Comparison of ENCODE assay signal across 11 mouse cellular contexts in genomic region chr12:100122921-100123381, GRCm38 (mm10). TPM values are rescaled to one million over a fixed set of nuclear protein-coding genes. Genes with fewer than 3 reads are reported as not detected.
DNase-seq lines count a peak whose midpoint lies in the region; TF ChIP-seq lines count a peak whose summit lies in the region.
"Had no signal": no experiment of that assay in that cellular context is flagged by ENCODE, and none has a peak within 500 bp of the region (broad histone marks: within the 10 kb centered on the region; RNA-seq: fewer than 3 reads in every experiment).

No protein-coding gene starts in this region.

- WGBS in hindbrain, embryonic 10.5 days: 90% methylated on average over 7 of the region's 7 CpGs

- intact Hi-C loops in left cerebral cortex, postnatal 36 days (cut with DNase I): no loop called here

- H3K9me3 ChIP-seq in hindbrain, embryonic 10.5 days: no peaks in the 10 kb centered on the region
- H3K9me3 ChIP-seq: limb, embryonic 13.5 days had no signal

- H3K36me3 ChIP-seq in myocyte (ENCODE audit: control insufficient read depth, insufficient read depth): peaks cover 58% of the 10 kb centered on the region
- H3K36me3 ChIP-seq in hindbrain, embryonic 10.5 days: peaks cover 98% of the 10 kb centered on the region

- no peak overlapping the region for H3K4me3 ChIP-seq in myocyte
- H3K4me3 ChIP-seq in hindbrain, embryonic 10.5 days: no peak overlapping the region
- H3K4me3 ChIP-seq: limb, embryonic 13.5 days had no signal

- H3K4me1 ChIP-seq in hindbrain, embryonic 10.5 days (replicated peaks): no peaks in the 10 kb centered on the region

- no peak overlapping the region for H3K27ac ChIP-seq in hindbrain, embryonic 10.5 days
- H3K27ac ChIP-seq: limb, embryonic 13.5 days had no signal

- TF ChIP-seq POLR2A in myocyte (IDR thresholded peaks at IDR 0.05; ENCODE audit: insufficient read length, low read depth): no peak

- H3K27me3 ChIP-seq in myocyte (ENCODE audit: control insufficient read depth, insufficient read depth, insufficient read length): no peaks in the 10 kb centered on the region
- H3K27me3 ChIP-seq in hindbrain, embryonic 10.5 days (ENCODE audit: insufficient read depth, poor library complexity, severe bottlenecking): no peaks in the 10 kb centered on the region
- H3K27me3 ChIP-seq: limb, embryonic 13.5 days had no signal

- H3K4me2 ChIP-seq in myocyte (ENCODE audit: low read depth): peak overlapping the region; percentile 44
- H3K4me2 ChIP-seq: limb, embryonic 13.5 days; midbrain, embryonic 11.5 days had no signal

- no peaks in the 10 kb centered on the region for H3K79me2 ChIP-seq in myocyte (ENCODE audit: control insufficient read depth, insufficient read depth)

- DNase-seq in left cerebral cortex, postnatal 36 days (ENCODE audit: low spot score in 2 of 2): peak; percentile 54 to 60
- no peak for DNase-seq in left cerebral cortex, adult 11 months (ENCODE audit: low spot score)
- peak; percentile 84 for DNase-seq in adrenal gland, postnatal 14 days
- peak; percentile 23 for DNase-seq in fat pad, adult 2 months (ENCODE audit: extremely low read depth, low read depth, low spot score)
- no peak for DNase-seq in spleen, postnatal 4 days (ENCODE audit: low spot score in 2 of 2)
- DNase-seq in Muller cell, postnatal 12 days (ENCODE audit: inconsistent ontology term): no peak
- no peak for DNase-seq in hindbrain, embryonic 10.5 days (ENCODE audit: low spot score)
- DNase-seq: thymus, postnatal 25 days had no signal

- H3ac ChIP-seq in myocyte (ENCODE audit: control insufficient read depth, insufficient read length): no peak overlapping the region

TF ChIP-seq in myocyte, 11 proteins besides CTCF, POLR2A, EP300 and RAD21:
- TF ChIP-seq REST (IDR thresholded peaks at IDR 0.05; ENCODE audit: insufficient read depth, insufficient read length) (no peak), MYOD1 (IDR thresholded peaks at IDR 0.05; ENCODE audit: control insufficient read depth in 1 of 3, insufficient read length in 2 of 3, low read depth in 2 of 3) (peak in 1 of 3 experiments; percentile 3), SRF (IDR thresholded peaks at IDR 0.05; ENCODE audit: control insufficient read depth, insufficient read length, low read depth) (no peak)
TF ChIP-seq in myocyte: peak in this region for 1.

RNA-seq across cellular contexts. Expression of gene Psmc1, which starts 13.0 kb away (rescaled TPM):
- total RNA-seq in left cerebral cortex, postnatal 36 days (2021): 100 to 1,000 TPM; 188 to 203 TPM
- total RNA-seq in adrenal gland, postnatal 14 days (2021): 198 and 214 TPM in 2 replicates
- polyA plus RNA-seq in myocyte (2012; fragmentation: generic; extraction: Trizol): 201 TPM
- polyA plus RNA-seq in hindbrain, embryonic 10.5 days (2016; fragmentation: Nextera tagmentation; extraction: Ambion mirVana): 366 and 386 TPM in 2 replicates

RNA-seq across cellular contexts. Expression of gene Nrde2, which starts 36.5 kb away (rescaled TPM):
- total RNA-seq in left cerebral cortex, postnatal 36 days (2021): 10 to 100 TPM; 18.3 to 22.8 TPM
- total RNA-seq in adrenal gland, postnatal 14 days (2021): 13.3 and 16.7 TPM in 2 replicates
- polyA plus RNA-seq in myocyte (2012; fragmentation: generic; extraction: Trizol): 9.3 TPM
- polyA plus RNA-seq in hindbrain, embryonic 10.5 days (2016; fragmentation: Nextera tagmentation; extraction: Ambion mirVana): 12.7 and 13.2 TPM in 2 replicates

Comparison
In these comparisons a context has a peak if more than half of its experiments do, and no peak if none do; other contexts are left out.
1. DNase-seq: peak in left cerebral cortex, postnatal 36 days (2 of 2), adrenal gland, postnatal 14 days (single experiment) and fat pad, adult 2 months (single experiment); none in left cerebral cortex, adult 11 months (single experiment), spleen, postnatal 4 days (0 of 2), Muller cell, postnatal 12 days (single experiment) and hindbrain, embryonic 10.5 days (single experiment).